Mouse (Mus musculus): ENCODE data around the gene Cpm.
"Not testable (repeated sequence)": the region's sequence is repeated elsewhere in the genome, so short reads cannot be mapped to it uniquely, and the experiment has no call there.

The Cpm gene

DNA sequence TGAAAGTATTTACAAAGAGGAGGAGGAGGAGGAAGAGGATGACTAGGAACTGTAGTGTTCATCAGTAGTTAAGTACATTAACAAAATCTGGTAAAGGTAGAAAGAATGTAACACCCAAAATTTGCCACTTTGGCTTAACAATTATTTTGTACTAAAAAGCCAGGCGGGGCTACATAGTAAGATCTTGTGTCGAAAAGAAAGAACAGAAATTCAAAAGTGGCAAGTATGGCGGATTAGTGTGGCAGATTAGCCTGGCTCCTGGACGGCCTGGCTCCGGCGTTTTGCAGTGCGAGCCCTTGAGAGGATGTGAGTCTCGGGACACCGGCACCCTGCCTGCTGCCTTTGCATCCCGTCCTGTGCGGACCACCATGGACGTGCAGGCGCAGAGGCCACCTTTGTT lies 35.4 kb upstream of the Cpm start:
- DNase-seq (ENCODE audit: low read depth, low spot score) = no peak

DNA sequence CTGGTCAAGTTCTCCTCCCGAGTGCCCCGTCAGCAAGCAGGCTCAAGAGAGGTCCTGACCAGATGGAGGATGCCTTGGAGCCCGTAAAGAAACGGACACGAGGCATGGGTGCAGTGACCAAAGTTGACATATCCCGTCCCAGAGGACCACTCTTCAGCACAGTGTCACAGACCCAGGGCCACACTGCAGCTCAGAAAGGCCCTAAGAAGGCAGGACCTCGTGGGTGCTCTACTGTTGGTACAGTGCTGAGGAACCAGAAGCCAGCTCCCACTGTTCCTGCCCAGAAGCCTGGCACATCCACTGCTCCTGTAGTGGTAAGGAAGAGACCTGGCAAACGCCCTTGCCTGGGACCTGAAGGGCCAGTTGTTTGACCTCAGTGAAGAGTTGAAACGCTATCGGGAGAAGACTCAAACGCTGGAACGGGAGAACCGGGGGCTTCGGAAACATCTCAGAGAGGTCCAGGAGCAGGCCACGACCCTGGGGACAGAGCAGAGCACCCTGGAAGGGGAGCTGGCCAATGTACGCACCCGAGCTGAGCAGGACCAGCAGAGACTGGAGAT lies 34.9 kb upstream of the Cpm start:
- no peak for DNase-seq (ENCODE audit: low read depth, low spot score)

DNA sequence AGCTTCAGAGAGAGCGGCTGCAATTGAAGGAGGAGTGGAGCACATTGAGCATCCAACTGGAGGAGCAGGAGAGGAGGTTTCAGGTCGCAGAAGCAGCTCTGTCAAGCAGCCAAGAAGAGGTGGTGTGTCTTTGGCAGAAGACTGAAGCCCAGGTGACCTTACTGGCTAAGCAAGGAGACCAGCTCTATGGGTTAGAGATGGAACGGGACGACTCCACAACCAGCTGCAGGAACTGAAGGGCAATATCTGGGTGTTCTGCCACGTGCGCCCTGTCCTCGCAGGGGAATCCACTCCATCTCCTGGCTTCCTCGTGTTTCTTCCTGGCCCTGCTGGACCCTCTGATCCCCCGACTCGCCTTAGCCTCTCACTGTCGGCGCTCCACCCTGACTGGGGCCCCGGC lies 34.4 kb upstream of the Cpm start:
- no peak for DNase-seq (ENCODE audit: low read depth, low spot score)

DNA sequence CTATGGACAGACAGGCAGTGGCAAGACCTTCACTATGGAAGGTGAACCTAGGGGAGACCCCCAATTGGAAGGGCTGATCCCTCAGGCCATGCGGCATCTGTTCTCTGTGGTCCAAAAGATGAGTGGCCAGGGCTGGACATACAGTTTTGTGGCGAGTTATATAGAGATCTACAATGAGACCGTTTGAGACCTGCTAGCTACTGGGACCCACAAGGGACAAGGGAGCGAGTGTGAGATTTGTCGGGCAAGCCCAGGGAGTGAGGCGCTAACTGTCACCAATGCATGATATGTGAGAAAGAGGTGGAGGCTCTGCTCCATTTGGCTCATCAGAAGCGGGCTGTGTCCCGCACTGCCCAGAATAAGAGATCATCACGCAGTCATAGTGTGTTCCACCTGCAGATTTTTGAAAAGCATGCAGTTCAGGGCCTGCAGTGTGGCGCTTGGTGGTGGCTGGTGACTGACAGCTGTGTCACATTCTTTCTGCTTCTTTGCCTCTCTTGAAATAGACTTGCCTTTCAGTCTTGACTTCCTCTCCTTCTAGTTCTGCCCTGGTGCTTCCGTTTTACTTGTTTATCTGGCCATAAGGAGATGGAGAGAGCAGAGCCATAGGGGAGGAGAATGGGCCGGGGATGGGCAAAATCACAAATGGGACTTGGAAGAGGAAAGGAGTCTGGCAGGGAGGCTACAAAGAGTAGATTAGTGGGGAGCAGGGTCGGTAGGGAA lies 33.7 kb upstream of the Cpm start:
- DNase-seq (ENCODE audit: low read depth, low spot score) = no peak

DNA sequence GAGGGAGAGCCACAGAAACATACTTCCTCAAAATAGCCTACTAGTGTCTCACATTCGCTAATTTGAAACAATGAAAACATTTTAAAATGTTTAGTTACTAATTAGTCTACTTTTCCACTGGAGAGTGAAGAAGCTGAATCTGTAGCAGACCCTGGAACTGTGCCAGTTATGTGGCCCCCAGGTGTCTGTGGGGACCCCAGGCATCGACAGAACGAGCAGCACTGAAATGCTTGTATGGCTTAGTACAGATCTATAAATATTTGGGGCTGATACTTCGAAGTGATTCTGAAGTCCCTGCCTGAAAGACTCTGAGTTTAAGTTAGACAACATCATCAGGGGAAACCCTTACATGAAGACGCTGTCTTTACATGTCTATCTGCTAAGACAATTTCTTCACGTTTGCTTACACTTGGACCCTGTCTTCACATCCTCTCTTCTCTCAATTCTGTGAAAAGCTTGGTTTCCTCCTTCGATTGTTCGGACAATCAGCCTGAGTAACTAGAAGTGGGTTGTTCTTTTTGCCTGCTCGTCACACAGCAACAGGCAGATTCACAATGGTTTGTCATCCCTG lies 33.0 kb upstream of the Cpm start:
- DNase-seq (ENCODE audit: low read depth, low spot score) = no peak

DNA sequence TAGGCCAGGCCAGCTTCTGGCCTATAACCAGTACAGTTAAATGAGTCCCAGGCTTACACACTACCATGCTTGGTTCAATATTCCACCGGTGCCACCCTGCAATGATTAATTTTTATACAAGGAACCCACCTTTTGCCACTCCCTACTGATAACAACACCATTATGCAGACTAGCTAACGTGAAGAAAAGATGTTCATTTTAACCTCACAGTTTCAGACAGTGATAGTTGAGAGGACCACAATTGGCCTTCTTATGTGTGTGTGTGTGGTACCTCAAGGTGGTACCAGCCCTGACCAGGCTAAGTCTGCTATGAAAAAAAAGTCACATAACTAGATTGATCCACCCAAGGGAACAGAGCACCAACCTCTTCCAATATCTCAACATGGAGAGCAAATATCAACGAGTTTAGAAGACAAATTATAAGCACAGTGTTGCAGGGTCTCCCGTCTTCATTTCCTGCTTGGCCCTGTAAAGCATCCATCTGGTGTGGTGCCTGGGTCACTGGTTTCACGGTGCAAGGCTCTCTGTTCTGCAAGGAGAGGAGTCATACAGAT lies 32.5 kb upstream of the Cpm start:
- no peak for DNase-seq (ENCODE audit: low read depth, low spot score)

DNA sequence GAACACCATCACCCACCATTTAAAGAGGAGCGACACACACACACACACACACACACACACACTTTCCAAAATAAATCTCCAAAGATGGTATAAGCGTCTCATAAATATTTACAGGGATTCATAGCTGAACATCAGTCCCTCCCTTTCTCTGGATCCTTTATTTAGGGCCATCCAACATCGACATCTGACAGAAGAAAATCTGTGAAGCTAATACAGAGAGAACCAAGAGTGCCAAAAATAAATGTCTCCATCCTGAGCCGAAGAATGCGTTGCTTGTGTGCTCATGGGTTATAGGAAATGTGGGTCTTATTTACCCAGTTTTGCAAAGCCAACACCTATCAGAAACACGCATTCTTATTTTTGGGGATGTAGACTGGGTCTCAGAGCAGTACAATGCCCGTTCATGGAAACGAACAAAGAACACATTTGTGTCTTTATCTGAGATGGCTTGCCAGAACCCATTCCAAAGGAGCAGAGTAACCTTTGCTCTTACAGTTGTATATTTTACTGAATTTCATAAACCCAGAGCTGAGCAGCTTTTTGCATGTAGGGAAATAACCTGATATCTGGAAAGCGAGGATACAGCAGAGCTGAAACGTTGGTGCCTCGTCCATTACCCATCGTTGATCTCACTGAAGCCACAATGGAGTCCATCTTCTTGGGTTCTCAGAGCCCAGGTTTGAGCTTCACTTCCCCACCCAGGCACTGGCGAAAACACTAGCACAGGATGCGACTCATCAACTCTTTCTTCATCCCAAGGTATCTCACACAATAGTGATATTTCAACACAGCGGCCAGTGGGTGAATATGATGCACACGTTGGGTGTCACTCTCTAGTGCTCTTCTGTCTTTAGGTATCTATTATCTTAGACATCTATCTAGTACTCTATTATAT lies 31.7 kb upstream of the Cpm start:
- not testable (repeated sequence) for DNase-seq (ENCODE audit: low read depth, low spot score)

DNA sequence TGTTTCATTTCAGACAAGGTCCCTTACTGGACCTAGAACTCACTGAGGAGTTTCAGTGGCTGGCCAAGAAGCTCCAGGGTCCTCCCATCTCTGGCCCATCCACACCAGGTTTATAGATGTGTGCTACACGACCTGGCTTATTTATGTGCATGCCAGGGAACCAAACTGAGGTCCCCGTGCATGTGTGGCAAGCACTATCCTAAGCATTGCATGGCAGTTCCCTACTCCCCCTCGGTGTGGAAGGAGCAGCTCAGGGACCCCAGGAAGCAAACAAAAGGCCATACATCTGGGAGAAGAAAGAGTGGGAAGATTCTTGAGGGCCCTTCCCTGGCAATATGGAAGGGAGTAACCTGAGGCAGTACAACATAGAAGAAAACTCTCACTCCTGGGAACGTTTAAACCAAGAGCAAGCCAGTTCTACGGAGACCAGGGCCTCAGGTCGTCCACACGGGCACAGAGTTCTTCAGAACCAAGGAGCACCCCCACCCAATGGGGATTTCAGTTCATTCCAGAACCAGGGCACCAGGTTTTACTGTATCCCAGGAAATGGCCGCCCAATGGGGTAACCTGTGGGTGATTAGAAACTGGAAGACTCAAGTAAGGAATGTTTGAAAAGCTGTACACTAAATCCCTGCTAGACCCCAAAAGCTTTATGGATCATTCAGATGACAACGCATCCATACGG lies 30.9 kb upstream of the Cpm start:
- no peak for DNase-seq (ENCODE audit: low read depth, low spot score)

DNA sequence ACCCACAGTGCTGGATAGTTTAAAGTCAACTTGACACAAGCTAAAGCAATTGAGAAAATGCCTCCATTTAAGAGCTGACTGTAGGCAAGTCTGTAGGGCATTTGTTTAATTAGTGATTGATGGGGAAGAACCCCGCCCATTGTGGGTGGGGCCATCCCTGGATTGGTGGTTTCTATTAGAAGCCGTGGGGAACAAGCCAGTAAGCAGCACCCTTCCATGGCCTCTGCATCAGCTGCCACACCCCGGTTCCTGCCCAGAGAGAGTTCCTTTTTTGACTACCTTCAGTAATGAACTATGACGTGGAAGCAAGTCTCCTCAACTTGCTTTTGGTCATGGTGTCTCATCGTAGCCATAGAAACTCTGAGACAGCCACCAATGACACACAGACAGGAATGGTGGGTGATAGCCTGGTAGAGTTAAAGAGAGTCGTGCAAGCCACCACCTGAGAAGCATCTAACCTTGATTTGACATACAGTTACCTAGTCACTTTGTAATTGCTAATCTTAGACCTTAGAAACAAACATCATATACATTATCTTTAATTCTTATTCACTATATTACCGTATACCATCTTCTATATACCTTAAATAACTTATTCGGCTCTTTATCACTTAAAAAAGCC lies 30.2 kb upstream of the Cpm start:
- not testable (repeated sequence) for DNase-seq (ENCODE audit: low read depth, low spot score)

DNA sequence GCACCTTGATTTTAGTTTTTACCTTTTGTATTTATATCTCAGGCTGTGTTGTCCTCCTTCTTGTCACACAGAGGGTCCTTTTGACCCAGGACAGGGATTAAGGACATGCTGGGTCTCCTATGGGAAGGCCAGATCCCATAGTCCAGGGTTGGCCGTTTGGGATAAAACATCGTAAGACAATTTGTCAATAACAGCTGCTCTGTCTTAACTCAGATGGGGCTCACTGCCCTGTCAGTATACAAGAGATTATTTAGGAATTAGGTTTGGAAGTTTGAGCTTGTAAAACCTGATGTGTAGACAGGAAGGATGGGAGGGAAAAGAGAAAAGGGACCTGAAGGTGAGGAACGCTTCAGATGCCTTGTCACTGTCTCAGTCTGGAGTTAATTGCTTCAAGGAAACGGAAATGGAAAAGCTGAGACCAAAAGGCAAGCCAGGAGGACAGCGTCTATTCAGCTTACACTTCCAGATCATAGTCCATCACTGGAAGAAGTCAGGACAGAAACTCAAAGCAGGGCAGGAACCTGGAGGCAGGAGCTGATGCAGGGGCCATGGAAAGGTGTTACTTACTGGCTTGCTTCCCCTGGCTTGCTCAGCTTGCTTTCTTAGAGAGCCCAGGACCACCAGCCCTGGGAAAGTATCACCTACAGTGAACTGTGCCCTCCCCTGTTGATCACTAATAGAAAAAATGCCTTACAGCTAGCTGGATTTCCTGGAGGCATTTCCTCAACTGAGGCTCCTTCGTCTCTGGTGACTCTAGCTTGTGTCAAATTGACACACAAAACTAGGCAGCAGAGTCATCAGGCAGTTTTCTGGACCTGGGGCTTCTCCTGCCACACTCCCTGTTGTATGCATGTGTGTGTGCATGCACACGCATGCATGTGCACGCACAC lies 27.9 kb upstream of the Cpm start:
- no peak for DNase-seq (ENCODE audit: low read depth, low spot score)

DNA sequence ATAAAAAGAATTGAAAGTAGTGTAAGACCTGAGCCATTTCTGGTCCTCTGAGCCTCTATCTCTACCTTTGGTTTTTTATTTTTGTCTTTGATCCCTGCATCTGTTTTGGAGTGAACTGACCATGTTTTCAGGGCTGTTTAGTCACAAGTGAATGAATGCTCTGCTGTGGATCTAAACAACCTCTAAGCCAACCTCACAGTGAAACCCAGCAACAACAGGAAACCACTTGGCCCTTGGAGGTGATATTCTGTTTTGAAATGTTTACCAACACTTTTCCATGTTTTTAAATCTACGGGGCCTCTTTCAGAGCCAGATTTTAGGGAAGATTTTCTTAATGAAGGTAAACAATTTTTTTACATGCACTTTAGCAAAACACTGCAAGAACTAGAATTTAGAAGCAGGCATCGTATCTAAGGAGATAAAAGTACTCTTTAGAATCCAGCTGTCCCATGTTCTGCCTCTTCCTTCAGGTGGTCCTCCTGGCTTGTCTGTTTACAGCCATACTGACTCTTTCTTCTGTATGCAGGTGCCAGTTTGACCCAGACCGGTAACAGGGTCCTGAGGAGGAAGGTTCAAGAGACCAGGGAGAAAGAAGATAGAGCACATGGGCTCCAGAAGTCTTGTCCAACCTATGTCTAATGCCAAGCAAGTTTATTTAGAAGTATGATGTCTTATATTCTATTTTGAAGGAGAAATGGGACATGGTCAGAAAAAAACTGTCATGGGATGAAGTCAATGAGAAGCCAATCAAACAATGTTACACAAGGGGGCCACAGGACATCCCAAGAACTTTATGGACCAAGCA lies 26.8 kb upstream of the Cpm start:
- DNase-seq (ENCODE audit: low read depth, low spot score) = no peak

DNA sequence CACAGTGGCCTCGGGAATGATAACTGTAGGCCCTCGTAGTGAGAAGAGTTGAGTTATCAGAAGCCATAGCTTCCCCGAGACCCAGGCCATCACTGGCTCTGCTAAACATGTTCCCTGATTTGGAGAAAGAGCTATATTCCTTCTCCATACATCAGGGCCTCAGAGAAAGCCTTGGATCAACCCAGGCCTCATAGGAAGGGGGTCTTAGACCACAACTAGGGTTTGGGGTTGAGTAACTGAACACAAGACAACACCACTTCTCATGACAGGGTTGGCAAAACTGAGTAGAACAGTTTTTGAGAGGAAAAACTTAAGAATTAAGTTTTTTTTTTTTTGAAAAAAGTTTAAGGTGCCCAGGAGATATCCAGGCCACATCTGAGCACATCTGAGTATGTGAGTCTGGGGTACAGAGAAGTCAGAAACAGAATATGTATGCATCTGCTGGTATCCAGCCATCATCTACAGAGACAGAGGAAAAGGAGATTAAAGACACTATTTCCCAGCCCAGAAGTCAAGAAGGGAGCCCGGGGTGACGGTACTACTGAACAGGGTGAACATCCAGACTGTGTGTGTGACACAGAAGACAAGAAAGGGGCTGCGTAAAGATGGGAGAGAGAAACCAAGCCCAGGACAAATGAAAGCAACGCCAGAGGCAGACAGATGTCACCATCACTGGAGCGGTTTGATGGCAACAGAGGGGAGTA lies 26.0 kb upstream of the Cpm start:
- no peak for DNase-seq (ENCODE audit: low read depth, low spot score)

DNA sequence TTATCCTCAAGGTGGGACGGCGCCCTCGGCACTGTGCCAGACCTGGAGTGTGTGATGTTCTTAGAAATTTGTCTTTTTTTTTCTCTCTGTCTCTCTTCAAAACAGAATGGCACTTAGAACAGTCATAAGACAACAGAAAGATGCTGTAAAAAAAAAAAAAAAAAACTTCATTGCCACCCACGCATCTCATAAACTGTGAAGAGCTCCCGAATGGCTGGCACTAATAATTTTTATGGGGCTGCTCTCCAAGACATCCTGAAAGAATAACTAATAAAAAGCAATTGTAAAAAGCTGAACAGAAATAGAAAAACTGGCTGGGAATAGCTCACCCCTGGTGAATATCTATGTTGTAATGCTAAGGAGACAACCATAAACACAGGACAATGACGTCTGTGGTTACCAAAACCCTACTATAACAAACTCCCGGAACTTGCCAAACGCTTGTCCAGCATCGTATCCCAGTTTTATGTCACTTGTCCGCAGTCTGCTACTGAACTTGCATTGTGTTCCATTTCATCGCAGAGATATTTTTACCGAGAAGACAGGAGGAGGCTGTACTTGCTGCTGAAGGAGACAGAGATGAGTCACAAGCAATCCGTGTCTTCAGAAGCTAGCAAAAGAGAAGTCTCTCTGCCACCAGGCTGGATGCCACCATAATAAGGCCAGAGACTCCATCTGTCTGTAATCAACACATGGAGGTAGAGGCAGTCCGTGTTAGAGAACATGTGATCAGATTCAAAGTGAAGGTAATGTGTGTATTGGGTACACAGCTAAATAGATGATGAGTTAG lies 25.3 kb upstream of the Cpm start:
- DNase-seq (ENCODE audit: low read depth, low spot score) = no peak

DNA sequence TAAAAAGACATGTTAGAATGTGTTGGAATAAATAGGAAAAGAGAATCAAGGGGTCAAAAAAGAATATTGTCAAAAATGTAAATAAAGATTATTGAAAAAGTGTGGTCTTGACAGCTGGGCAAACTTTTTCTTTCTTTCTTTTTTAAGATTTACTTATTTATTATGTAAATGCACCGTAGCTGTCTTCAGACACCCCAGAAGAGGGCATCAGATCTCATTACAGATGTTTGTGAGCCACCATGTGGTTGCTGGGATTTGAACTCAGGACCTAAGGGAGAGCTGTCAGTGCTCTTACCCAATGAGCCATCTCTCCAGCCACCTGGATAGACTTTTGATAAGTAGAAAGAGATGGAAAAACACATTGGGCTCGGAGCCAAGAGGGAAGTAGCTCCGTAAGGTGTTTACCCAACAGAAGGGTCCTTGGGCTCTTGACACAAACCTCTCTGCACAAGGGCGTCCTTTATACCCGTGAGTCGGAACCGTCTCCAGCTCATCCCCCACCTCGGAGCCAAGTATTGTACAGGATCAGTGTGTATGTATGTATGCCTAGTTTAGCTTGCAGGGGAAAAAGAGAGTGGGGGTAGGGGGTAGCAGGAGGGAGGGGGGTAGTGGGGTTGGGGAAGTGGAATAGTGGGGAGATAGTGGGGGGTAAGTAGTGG lies 24.5 kb upstream of the Cpm start:
- DNase-seq (ENCODE audit: low read depth, low spot score) = no peak

DNA sequence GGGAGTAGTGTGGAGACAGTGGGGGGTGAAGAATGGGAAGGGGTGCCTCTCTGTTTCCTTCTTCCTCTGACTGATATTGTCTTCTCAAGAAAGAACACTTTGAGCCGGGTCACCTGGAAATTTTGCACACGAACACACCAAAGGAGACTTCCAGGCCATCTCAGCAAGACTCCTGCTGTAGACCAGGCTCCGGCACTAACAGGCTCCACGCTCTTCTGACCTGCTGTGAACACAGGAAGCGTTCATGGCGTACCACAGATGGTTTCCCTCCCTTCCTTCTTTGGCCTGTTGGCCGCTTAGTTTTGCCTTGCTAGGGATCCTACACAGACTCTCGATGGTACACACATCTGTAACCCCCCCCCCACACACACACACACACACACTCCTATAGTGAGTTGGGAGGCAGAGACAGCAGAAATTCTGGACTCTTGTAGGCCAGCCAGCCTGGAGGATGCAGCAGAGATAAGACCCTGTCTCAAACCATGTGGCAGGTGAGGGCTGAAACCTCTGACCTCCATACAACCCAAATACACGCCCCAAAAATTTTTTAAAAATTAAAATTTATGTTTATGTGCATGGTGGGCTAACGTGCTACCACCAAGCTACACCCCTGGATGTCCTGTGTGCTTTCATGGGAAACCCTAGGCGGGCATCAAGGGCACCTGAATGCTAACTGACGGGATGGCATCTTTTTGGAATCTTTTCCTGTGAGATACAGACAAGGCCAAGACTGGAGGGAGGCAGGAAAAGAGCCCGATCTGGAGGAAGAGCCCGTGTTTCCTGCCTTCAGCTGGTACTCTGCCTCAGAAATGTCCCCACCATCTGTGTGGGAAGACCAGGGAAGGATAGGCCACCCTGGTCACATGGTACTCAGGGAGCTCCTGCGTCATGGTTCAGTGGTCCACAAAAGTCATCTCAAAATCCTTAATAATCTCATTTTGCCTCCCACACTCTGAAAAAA lies 23.7 kb upstream of the Cpm start:
- no peak for DNase-seq (ENCODE audit: low read depth, low spot score)

DNA sequence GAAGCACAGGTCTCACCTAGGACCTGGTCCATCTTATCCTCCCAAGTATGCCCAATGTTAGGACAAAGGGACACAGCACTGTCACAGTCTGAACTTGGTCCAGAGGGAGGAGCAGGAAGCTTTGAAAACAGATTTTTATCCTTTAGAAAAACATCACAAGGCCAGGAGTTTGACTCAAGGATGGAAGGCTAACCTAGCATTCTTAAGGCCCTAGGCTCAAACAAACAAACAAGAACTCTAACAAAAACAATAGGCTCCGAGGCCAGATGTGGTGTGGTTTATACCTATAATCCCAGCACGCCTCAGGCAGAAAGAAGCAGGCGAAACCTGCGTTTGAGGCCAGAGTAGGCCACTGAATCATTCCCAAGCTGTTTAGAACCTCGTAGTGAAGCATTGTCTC lies 22.9 kb upstream of the Cpm start:
- DNase-seq (ENCODE audit: low read depth, low spot score) = no peak

Measured in c-Kit-negative CD71-positive TER-119-positive erythroid progenitor cells, embryonic 14.5 days (primary cell).